Mouse (Mus musculus) midbrain, embryonic 16.5 days (tissue): ENCODE measurements around the gene Zkscan4. TPM values are rescaled to one million over a fixed set of nuclear protein-coding genes. Genes with fewer than 3 reads are reported as not detected.
"Not testable (repeated sequence)": the region's sequence is repeated elsewhere in the genome, so short reads cannot be mapped to it uniquely, and the experiment has no call there.

ENCODE experiments used
- ATAC-seq: fragments of 200-750 bp; cut with Nextera tagmentation; 2 replicates; pipeline ENCODE4 v1.8.0; 2017; ENCODE audit warnings: moderate TSS enrichment
- H3K27ac ChIP-seq: fragments of 300-500 bp; sonication (generic); 2 replicates; pipeline ENCODE4 v1.5.1; 2014; ENCODE audit warnings: mild to moderate bottlenecking, low read length, mixed read lengths
- H3K27me3 ChIP-seq: fragments of 300-500 bp; sonication (generic); 2 replicates; pipeline ENCODE4 v1.6.1; 2014; ENCODE audit warnings: low read depth, low read length, mixed read lengths; ENCODE audit not compliant: control insufficient read depth, insufficient read depth
- H3K36me3 ChIP-seq: fragments of 300-500 bp; sonication (generic); 2 replicates; pipeline ENCODE4 v1.6.1; 2014; ENCODE audit warnings: mild to moderate bottlenecking, low read length, moderate library complexity, mixed read lengths; ENCODE audit not compliant: control insufficient read depth, insufficient read depth
- H3K4me1 ChIP-seq: fragments of 300-500 bp; sonication (generic); 2 replicates; pipeline ENCODE4 v1.6.1; 2014; ENCODE audit warnings: mild to moderate bottlenecking, low read length, mixed read lengths; ENCODE audit not compliant: control insufficient read depth, insufficient read depth
- H3K4me2 ChIP-seq: fragments of 300-500 bp; sonication (generic); 2 replicates; pipeline ENCODE4 v1.6.1; 2014; ENCODE audit warnings: mild to moderate bottlenecking, low read length, mixed read lengths
- H3K4me3 ChIP-seq: fragments of 300-500 bp; sonication (generic); 2 replicates; pipeline ENCODE4 v1.5.1; 2014; ENCODE audit warnings: low read depth, mild to moderate bottlenecking, low read length, moderate library complexity, mixed read lengths
- H3K9ac ChIP-seq: fragments of 300-500 bp; sonication (generic); 2 replicates; pipeline ENCODE4 v1.6.1; 2014; ENCODE audit warnings: low read depth, low read length, mixed read lengths
- H3K9me3 ChIP-seq: fragments of 300-500 bp; sonication (generic); replicated peaks from 2 replicates; pipeline ENCODE4 v1.6.1; 2014; ENCODE audit warnings: mild to moderate bottlenecking, low read length, mixed read lengths; ENCODE audit not compliant: control insufficient read depth, poor library complexity, severe bottlenecking
- WGBS: fragments of 180-500 bp; shearing (Covaris S2); extraction: QIAGEN DNeasy Blood & Tissue Kit; methylation state at CpG from one replicate; pipeline ENCODE4 v1.1.7; 2014; 5-methylcytosine and 5-hydroxymethylcytosine counted together
- polyA plus RNA-seq: library from polyadenylated mRNA; unstranded; fragments of >200 nt; fragmentation: Nextera tagmentation; extraction: Ambion mirVana; gene quantifications from 2 replicates; pipeline ENCODE4 v1.2.1, GENCODE M21; 2015

Zkscan4 gene
- polyA plus RNA-seq, 1 experiment from 2014 or later = 13.2 TPM

DNA sequence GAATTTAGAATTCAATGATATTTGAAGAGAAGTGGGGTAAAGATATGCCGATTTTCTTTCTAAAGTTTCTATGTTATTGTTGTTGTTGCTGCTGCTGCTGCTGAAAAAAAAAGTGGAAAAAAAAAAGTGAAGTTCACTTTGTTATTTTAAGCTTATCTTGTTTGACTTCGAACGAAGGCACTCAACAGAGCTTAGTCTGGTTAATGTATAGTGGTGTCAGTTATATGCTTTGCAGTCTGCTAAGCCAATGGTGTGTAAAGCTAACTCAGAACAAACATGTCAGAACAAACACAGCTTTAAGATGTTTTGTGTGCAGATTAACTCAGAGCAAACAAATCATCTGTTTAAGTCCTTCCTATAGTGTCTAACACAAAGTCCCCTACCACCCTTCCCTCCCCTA is 24.6 kb upstream of the Zkscan4 start:
- H3K36me3 ChIP-seq = no peaks in the 10 kb centered on the region
- no peak overlapping the region; the same call in 1 of the 2 replicates for H3K4me2 ChIP-seq
- no peak overlapping the region for H3K4me3 ChIP-seq
- H3K9ac ChIP-seq = no peak overlapping the region
- ATAC-seq = no peak
- no peaks in the 10 kb centered on the region for H3K9me3 ChIP-seq
- H3K27ac ChIP-seq = no peak overlapping the region
- peaks cover 6% of the 10 kb centered on the region; the same call in 1 of the 2 replicates for H3K27me3 ChIP-seq
- 87% methylated on average over 3 of the region's 3 CpGs for WGBS
- H3K4me1 ChIP-seq = peaks cover 15% of the 10 kb centered on the region

- WGBS = 4% methylated on average over 4 of the region's 4 CpGs
- H3K27me3 ChIP-seq = peaks cover 6% of the 10 kb centered on the region; the same call in 1 of the 2 replicates
Observed at GRCm38 (mm10) chr13:21456347-21456746, 22.4 kb upstream of the Zkscan4 start.

DNA sequence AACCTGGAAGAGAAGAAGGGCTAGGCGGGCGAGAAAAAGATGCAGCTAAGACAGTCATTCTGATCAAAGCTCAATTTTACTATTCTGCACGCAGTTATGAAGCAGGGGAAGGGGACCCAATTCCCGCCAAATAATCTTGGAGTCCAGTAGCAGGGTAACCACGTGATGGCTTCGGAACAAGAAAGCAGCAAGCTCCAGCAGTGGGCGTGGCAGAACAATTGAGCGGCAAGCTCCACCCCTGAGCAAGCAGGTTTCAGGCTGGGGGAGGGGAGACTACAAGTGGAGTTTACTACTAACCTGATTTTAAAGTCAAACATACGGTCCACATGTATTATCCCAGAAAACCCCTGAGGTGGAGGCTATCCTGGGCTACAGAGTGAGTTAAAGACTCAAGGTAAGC is 16.2 kb upstream of the Zkscan4 start:
- not testable (repeated sequence) for ATAC-seq, H3K4me1 ChIP-seq, H3K27me3 ChIP-seq, H3K27ac ChIP-seq, H3K36me3 ChIP-seq, H3K4me3 ChIP-seq, H3K9ac ChIP-seq, H3K4me2 ChIP-seq, H3K9me3 ChIP-seq
- 60% methylated on average over 9 of the region's 9 CpGs for WGBS

More at GRCm38 (mm10) chr13:21456347-21456746, 22.4 kb upstream of the Zkscan4 start:
- Histone ChIP-seq H3K4me3 (no peak overlapping the region), H3K9me3 (no peaks in the 10 kb centered on the region), H3K4me2 (no peak overlapping the region), H3K9ac (no peak overlapping the region), H3K27ac (no peak overlapping the region), H3K36me3 (no peaks in the 10 kb centered on the region), H3K4me1 (peaks cover 15% of the 10 kb centered on the region)
- no peak for ATAC-seq

DNA sequence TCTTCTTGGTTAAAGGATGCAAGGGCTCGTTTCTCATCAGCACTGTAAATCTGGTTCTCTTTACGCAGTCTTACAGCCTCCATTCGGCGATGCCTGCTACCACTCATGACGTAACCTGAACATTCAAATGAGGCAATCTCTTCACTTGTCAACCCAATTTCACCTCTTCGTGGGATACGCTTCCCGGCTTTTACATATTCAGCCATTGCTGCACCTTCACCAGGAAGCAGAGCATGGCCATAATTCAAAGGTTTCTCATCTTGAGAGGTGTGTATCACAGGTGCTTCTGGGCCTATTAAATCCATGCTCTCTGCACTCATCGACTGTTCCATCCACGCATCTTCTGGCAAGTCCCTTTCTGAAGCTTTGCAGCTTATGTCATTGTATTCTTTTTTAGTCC is 11.4 kb upstream of the Zkscan4 start:
- H3K4me1 ChIP-seq = peaks cover 5% of the 10 kb centered on the region; the same call in 1 of the 2 replicates
- H3K9ac ChIP-seq = no peak overlapping the region
- no peak overlapping the region for H3K4me3 ChIP-seq
- no peak overlapping the region for H3K4me2 ChIP-seq
- no peaks in the 10 kb centered on the region for H3K36me3 ChIP-seq
- no peak for ATAC-seq
- no peaks in the 10 kb centered on the region for H3K9me3 ChIP-seq
- 88% methylated on average over 10 of the region's 10 CpGs for WGBS
- H3K27me3 ChIP-seq = peaks cover 5% of the 10 kb centered on the region; the same call in 1 of the 2 replicates
- no peak overlapping the region for H3K27ac ChIP-seq

DNA sequence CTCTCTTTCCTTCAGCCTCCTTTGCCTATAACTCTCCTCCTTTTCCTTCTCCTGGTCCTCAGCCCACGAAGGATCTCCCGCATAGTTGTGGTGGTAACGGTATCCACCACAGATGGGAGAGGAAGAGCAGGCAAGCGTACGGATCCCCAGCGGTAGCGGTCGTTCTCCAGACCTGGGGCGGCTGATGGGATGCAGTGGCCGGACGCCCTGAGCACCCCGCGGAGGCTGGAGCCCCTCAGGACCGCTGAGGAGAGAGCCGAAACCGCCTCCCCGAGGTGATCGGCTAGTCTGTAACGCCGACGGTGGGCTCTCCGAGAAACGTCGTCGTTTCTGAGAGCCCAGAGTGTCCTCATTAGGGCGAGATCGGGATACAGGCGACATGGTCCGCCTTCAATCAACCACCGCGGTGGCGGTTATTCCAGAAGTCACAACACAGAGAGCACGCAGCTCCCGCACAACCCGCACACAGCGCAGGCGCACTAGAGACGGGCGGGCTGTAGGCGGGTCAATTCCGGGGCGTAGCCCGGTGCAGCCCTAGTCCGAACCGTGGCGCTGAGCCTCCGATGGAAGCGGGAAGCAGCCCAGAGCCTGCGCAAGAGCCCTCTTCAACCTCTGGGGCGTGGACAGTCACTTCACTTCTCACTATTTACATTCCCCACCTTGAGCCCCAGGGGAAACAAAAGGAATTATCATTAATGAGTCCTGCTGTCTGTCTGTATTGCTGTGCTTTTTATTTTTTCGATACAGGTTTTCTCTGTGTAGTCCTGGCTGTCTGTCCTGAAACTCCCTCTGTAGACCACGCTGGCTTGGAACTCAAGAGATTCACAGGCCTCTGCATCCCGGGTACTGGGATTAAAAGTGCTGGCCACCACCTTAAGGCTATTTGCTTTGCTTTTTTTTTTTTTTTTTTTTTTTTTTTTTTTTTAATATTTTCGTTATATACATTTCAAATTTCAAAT is 10.4 kb upstream of the Zkscan4 start, which contains the start of gene Nkapl:
Gene Nkapl, minus strand, starts transcription at position 449 of the 959 bp plus-strand sequence.
- no peaks in the 10 kb centered on the region for H3K9me3 ChIP-seq
- peak; percentile 100 for ATAC-seq
- H3K27me3 ChIP-seq = peaks cover 5% of the 10 kb centered on the region; the same call in 1 of the 2 replicates
- no peaks in the 10 kb centered on the region for H3K36me3 ChIP-seq
- peaks cover 5% of the 10 kb centered on the region; the same call in 1 of the 2 replicates for H3K4me1 ChIP-seq
- WGBS = under 1% methylated on average over 54 of the region's 54 CpGs
- peak within 1 kb of the TSS; percentile 86 for H3K9ac ChIP-seq
- peak within 1 kb of the TSS; percentile 89 for H3K4me2 ChIP-seq
- H3K27ac ChIP-seq = peak within 1 kb of the TSS; percentile 76
- peak within 1 kb of the TSS; percentile 54 for H3K4me3 ChIP-seq

GRCm38 (mm10) chr13:21469097-21469496 is 9.6 kb upstream of the Zkscan4 start:
- Histone ChIP-seq H3K4me2 (peak overlapping the region; percentile 89), H3K27ac (no peak overlapping the region), H3K27me3 (peaks cover 5% of the 10 kb centered on the region; the same call in 1 of the 2 replicates), H3K36me3 (no peaks in the 10 kb centered on the region), H3K9ac (0 out of 2 replicates have a peak overlapping the region, but pooled peaks have one; percentile 21), H3K9me3 (no peaks in the 10 kb centered on the region), H3K4me3 (no peak overlapping the region), H3K4me1 (peaks cover 5% of the 10 kb centered on the region; the same call in 1 of the 2 replicates)
- 14% methylated on average over 9 of the region's 9 CpGs for WGBS
- no peak for ATAC-seq

DNA sequence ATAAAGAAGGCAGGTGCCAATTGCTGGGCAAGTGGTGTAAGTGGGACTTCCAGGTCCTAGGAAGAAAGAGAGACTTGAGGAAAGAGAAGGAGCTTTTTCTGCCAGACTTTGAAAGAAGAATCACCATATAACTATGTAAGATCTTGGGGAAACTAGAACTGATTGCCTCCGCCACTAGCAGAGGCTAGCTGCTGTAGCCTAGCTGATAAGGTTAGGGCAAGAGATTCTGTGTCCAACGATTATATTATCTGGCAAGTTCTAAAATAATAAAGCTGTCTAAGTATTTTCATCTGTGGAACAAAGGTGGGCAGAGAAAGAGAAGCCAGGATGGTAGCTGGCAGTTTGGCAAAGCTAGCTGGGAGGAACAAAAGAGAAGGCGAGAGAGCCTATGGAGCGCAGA is 6.3 kb upstream of the Zkscan4 start:
- H3K27me3 ChIP-seq = peaks cover 3% of the 10 kb centered on the region; the same call in 1 of the 2 replicates
- H3K9ac ChIP-seq = no peak overlapping the region
- ATAC-seq = no peak
- H3K4me1 ChIP-seq = peaks cover 5% of the 10 kb centered on the region; the same call in 1 of the 2 replicates
- no peak overlapping the region for H3K4me2 ChIP-seq
- 19% methylated on average over 4 of the region's 4 CpGs for WGBS
- H3K4me3 ChIP-seq = no peak overlapping the region
- H3K9me3 ChIP-seq = no peaks in the 10 kb centered on the region
- no peaks in the 10 kb centered on the region for H3K36me3 ChIP-seq
- no peak overlapping the region for H3K27ac ChIP-seq

DNA sequence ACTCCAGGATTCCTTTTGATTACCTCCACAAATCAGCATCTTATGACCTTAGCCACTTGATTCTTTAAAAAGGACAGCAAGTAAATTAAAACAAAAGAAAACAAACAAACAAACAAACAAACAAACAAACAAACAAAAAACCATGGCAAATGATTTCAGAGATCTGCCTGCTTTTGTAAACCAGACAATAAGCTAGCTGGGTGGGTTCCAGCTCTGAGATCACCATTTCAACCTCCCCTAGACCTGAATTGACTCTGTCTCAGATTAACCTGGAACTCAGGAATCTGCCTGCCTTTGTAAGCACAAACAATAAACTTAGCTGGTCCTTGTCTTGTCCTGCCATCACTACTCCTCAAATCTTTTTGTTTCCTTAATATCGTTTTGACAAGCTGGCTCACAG is 8.2 kb downstream of the Zkscan4 start:
- Histone ChIP-seq H3K4me3 (no peak overlapping the region), H3K4me1 (no peaks in the 10 kb centered on the region), H3K9me3 (peaks cover 2% of the 10 kb centered on the region; the same call in 1 of the 2 replicates), H3K27me3 (no peaks in the 10 kb centered on the region), H3K36me3 (peaks cover 29% of the 10 kb centered on the region), H3K4me2 (no peak overlapping the region), H3K9ac (no peak overlapping the region), H3K27ac (no peak overlapping the region)
- ATAC-seq = no peak
- WGBS = 93% methylated on average over 1 of the region's 1 CpGs

DNA sequence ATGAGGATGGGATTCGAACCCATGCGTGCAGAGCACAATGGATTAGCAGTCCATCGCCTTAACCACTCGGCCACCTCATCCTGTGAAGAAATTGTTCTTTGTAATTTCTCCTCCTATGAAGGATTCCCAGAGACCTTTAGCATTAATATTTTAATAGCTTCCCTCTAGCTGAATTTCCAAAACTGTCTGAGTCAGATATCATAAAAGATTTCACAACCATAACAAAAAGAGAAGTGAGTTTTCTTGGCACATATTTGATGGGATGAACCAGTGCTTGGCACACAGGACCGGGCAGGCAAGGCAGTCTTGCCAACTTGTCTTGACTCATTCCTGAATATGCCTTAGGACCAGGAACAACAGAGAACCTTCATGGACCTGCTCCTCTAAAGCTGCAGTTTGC is 14.1 kb downstream of the Zkscan4 start:
- Histone ChIP-seq H3K9ac (no peak overlapping the region), H3K9me3 (no peaks in the 10 kb centered on the region), H3K27me3 (no peaks in the 10 kb centered on the region), H3K4me3 (no peak overlapping the region), H3K27ac (no peak overlapping the region), H3K36me3 (0 out of 2 replicates have a peak, but pooled peaks cover 2% of the 10 kb centered on the region), H3K4me2 (no peak overlapping the region), H3K4me1 (no peaks in the 10 kb centered on the region)
- no peak for ATAC-seq
- 93% methylated on average over 5 of the region's 5 CpGs for WGBS
